Mouse (Mus musculus): ENCODE data around the gene Nasp. TPM values are rescaled to one million over a fixed set of nuclear protein-coding genes. Genes with fewer than 3 reads are reported as not detected.

Nasp gene
- polyA plus RNA-seq, 1 experiment from 2014 or later = 92.9 TPM

GRCm38 (mm10) chr4:116655658-116656057, 27.9 kb upstream of the Nasp start:
- WGBS = 73% methylated on average over 3 of the region's 3 CpGs
- Histone ChIP-seq H3K9ac (no peak overlapping the region), H3K4me3 (no peak overlapping the region), H3K36me3 (no peaks in the 10 kb centered on the region), H3K4me1 (replicated peaks) (peaks cover 6% of the 10 kb centered on the region), H3K27ac (replicated peaks) (no peak overlapping the region), H3K27me3 (no peaks in the 10 kb centered on the region), H3K9me3 (no peaks in the 10 kb centered on the region), H3K4me2 (no peak overlapping the region)
- no peak for ATAC-seq (ENCODE audit: low FRiP score, low read depth)

GRCm38 (mm10) chr4:116655100-116655499, 27.4 kb upstream of the Nasp start:
- no peak for ATAC-seq (ENCODE audit: low FRiP score, low read depth)
- Histone ChIP-seq H3K4me2 (no peak overlapping the region), H3K9me3 (no peaks in the 10 kb centered on the region), H3K27me3 (no peaks in the 10 kb centered on the region), H3K27ac (replicated peaks) (no peak overlapping the region), H3K36me3 (no peaks in the 10 kb centered on the region), H3K4me1 (replicated peaks) (peaks cover 12% of the 10 kb centered on the region), H3K4me3 (no peak overlapping the region), H3K9ac (no peak overlapping the region)
- WGBS = 71% methylated on average over 2 of the region's 2 CpGs

- Histone ChIP-seq H3K4me1 (replicated peaks) (peaks cover 30% of the 10 kb centered on the region), H3K4me2 (no peak overlapping the region), H3K9me3 (no peaks in the 10 kb centered on the region), H3K27ac (replicated peaks) (no peak overlapping the region), H3K27me3 (no peaks in the 10 kb centered on the region), H3K9ac (no peak overlapping the region), H3K4me3 (no peak overlapping the region), H3K36me3 (no peaks in the 10 kb centered on the region)
- 89% methylated on average over 6 of the region's 6 CpGs for WGBS
- no peak for ATAC-seq (ENCODE audit: low FRiP score, low read depth)
Measured at GRCm38 (mm10) chr4:116653228-116653627, 25.5 kb upstream of the Nasp start.

- ATAC-seq (ENCODE audit: low FRiP score, low read depth) = peak; percentile 39; the same call in 1 of the 2 replicates
- Histone ChIP-seq H3K27ac (replicated peaks) (peak overlapping the region; percentile 69), H3K4me3 (peak overlapping the region; percentile 85), H3K4me1 (replicated peaks) (peaks cover 43% of the 10 kb centered on the region), H3K9me3 (no peaks in the 10 kb centered on the region), H3K9ac (peak overlapping the region; percentile 87), H3K27me3 (no peaks in the 10 kb centered on the region), H3K4me2 (peak overlapping the region; percentile 88), H3K36me3 (0 out of 2 replicates have a peak, but pooled peaks cover 4% of the 10 kb centered on the region)
- WGBS = 9% methylated on average over 6 of the region's 6 CpGs
Measured at GRCm38 (mm10) chr4:116651797-116652135, 24.0 kb upstream of the Nasp start.

GRCm38 (mm10) chr4:116650924-116651796, 23.4 kb upstream of the Nasp start, which contains the start of gene Akr1a1:
Gene Akr1a1 (minus strand): TSS chr4:116651680.
- H3K4me1 ChIP-seq (replicated peaks) = peaks cover 47% of the 10 kb centered on the region
- WGBS = under 1% methylated on average over 39 of the region's 39 CpGs
- H3K4me2 ChIP-seq = peak within 1 kb of the TSS; percentile 88
- H3K27me3 ChIP-seq = no peaks in the 10 kb centered on the region
- H3K9ac ChIP-seq = peak within 1 kb of the TSS; percentile 87
- H3K9me3 ChIP-seq = no peaks in the 10 kb centered on the region
- 0 out of 2 replicates have a peak, but pooled peaks cover 4% of the 10 kb centered on the region for H3K36me3 ChIP-seq
- H3K27ac ChIP-seq (replicated peaks) = peak within 1 kb of the TSS; percentile 88
- ATAC-seq (ENCODE audit: low FRiP score, low read depth) = peak; percentile 99
- peak within 1 kb of the TSS; percentile 85 for H3K4me3 ChIP-seq

GRCm38 (mm10) chr4:116650365-116650764, 22.6 kb upstream of the Nasp start:
- Histone ChIP-seq H3K4me1 (replicated peaks) (peaks cover 47% of the 10 kb centered on the region), H3K4me3 (peak overlapping the region; percentile 85), H3K4me2 (peak overlapping the region; percentile 88), H3K9ac (peak overlapping the region; percentile 87), H3K36me3 (0 out of 2 replicates have a peak, but pooled peaks cover 6% of the 10 kb centered on the region), H3K27ac (replicated peaks) (peak overlapping the region; percentile 88), H3K27me3 (no peaks in the 10 kb centered on the region), H3K9me3 (no peaks in the 10 kb centered on the region)
- WGBS = 51% methylated on average over 5 of the region's 5 CpGs
- ATAC-seq (ENCODE audit: low FRiP score, low read depth) = no peak

- no peak overlapping the region for H3K9ac ChIP-seq
- no peak for ATAC-seq (ENCODE audit: low FRiP score, low read depth)
- H3K4me1 ChIP-seq (replicated peaks) = peaks cover 47% of the 10 kb centered on the region
- no peak overlapping the region; the same call in 1 of the 2 replicates for H3K4me3 ChIP-seq
- no peak overlapping the region for H3K27ac ChIP-seq (replicated peaks)
- peak overlapping the region; percentile 88 for H3K4me2 ChIP-seq
- 96% methylated on average over 2 of the region's 2 CpGs for WGBS
- 0 out of 2 replicates have a peak, but pooled peaks cover 6% of the 10 kb centered on the region for H3K36me3 ChIP-seq
- H3K27me3 ChIP-seq = no peaks in the 10 kb centered on the region
- H3K9me3 ChIP-seq = no peaks in the 10 kb centered on the region
Measured at GRCm38 (mm10) chr4:116649411-116649810, 21.7 kb upstream of the Nasp start.

GRCm38 (mm10) chr4:116645624-116646023, 17.9 kb upstream of the Nasp start:
- Histone ChIP-seq H3K4me3 (no peak overlapping the region), H3K4me1 (replicated peaks) (peaks cover 41% of the 10 kb centered on the region), H3K4me2 (no peak overlapping the region), H3K27ac (replicated peaks) (no peak overlapping the region), H3K36me3 (peaks cover 29% of the 10 kb centered on the region), H3K27me3 (no peaks in the 10 kb centered on the region), H3K9me3 (no peaks in the 10 kb centered on the region), H3K9ac (no peak overlapping the region)
- no peak for ATAC-seq (ENCODE audit: low FRiP score, low read depth)
- 88% methylated on average over 7 of the region's 7 CpGs for WGBS

GRCm38 (mm10) chr4:116644326-116644725, 16.6 kb upstream of the Nasp start:
- no peak overlapping the region for H3K4me2 ChIP-seq
- ATAC-seq (ENCODE audit: low FRiP score, low read depth) = peak; percentile 34; the same call in 1 of the 2 replicates
- peaks cover 39% of the 10 kb centered on the region for H3K36me3 ChIP-seq
- no peak overlapping the region for H3K27ac ChIP-seq (replicated peaks)
- H3K4me3 ChIP-seq = no peak overlapping the region
- peaks cover 28% of the 10 kb centered on the region for H3K4me1 ChIP-seq (replicated peaks)
- H3K27me3 ChIP-seq = no peaks in the 10 kb centered on the region
- no peaks in the 10 kb centered on the region for H3K9me3 ChIP-seq
- H3K9ac ChIP-seq = no peak overlapping the region
- 60% methylated on average over 6 of the region's 6 CpGs for WGBS

GRCm38 (mm10) chr4:116642071-116642470, 14.3 kb upstream of the Nasp start:
- 97% methylated on average over 1 of the region's 1 CpGs for WGBS
- Histone ChIP-seq H3K27ac (replicated peaks) (no peak overlapping the region), H3K4me1 (replicated peaks) (peaks cover 5% of the 10 kb centered on the region), H3K4me2 (no peak overlapping the region), H3K27me3 (no peaks in the 10 kb centered on the region), H3K36me3 (peaks cover 56% of the 10 kb centered on the region), H3K9me3 (no peaks in the 10 kb centered on the region), H3K9ac (no peak overlapping the region), H3K4me3 (no peak overlapping the region)
- ATAC-seq (ENCODE audit: low FRiP score, low read depth) = no peak

GRCm38 (mm10) chr4:116638821-116639220, 11.1 kb upstream of the Nasp start:
- no peak overlapping the region for H3K27ac ChIP-seq (replicated peaks)
- H3K4me1 ChIP-seq (replicated peaks) = no peaks in the 10 kb centered on the region
- peaks cover 84% of the 10 kb centered on the region for H3K36me3 ChIP-seq
- no peak overlapping the region for H3K4me3 ChIP-seq
- no peak overlapping the region for H3K4me2 ChIP-seq
- H3K9me3 ChIP-seq = no peaks in the 10 kb centered on the region
- 96% methylated on average over 6 of the region's 6 CpGs for WGBS
- H3K27me3 ChIP-seq = no peaks in the 10 kb centered on the region
- H3K9ac ChIP-seq = no peak overlapping the region
- no peak for ATAC-seq (ENCODE audit: low FRiP score, low read depth)

GRCm38 (mm10) chr4:116635197-116635596, 7.5 kb upstream of the Nasp start:
- Histone ChIP-seq H3K9ac (no peak overlapping the region), H3K9me3 (no peaks in the 10 kb centered on the region), H3K4me2 (no peak overlapping the region), H3K27ac (replicated peaks) (no peak overlapping the region), H3K27me3 (no peaks in the 10 kb centered on the region), H3K36me3 (peaks cover 68% of the 10 kb centered on the region), H3K4me3 (no peak overlapping the region), H3K4me1 (replicated peaks) (no peaks in the 10 kb centered on the region)
- WGBS = 71% methylated on average over 1 of the region's 1 CpGs
- no peak for ATAC-seq (ENCODE audit: low FRiP score, low read depth)
